Mouse (Mus musculus): ENCODE measurements around the gene Zfp366.

DNA sequence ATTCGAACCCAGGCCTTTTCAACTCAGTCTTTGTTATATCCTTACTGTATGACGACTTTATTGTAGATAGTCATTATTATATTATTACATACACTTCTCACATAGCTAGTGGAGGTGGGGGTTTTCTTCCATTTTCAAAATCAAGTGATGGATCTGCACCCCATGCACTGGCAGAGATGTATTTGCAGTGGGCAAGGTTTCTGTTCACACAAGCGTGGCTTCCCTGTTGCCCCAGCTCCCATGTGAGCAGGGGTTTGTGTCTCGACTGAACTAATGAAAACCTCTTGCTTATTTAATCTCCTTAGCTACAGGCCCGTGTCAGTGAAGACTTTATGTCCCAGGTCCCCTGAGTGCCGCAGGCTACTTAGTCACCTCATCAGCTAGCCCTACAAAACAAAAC lies 59.8 kb downstream of the Zfp366 start:
- TF ChIP-seq CTCF (conservative IDR thresholded peaks at IDR 0.05; ENCODE audit: insufficient read depth, insufficient read length, low read depth, low read length) (no peak), POLR2A (IDR thresholded peaks at IDR 0.05; ENCODE audit: low read depth, low read length) (no peak)

Measured in kidney, adult 2 months (tissue).